Mouse (Mus musculus) gonadal fat pad, adult 2 months (tissue): ENCODE results near the gene Kcnip2. TPM values are rescaled to one million over a fixed set of nuclear protein-coding genes. Genes with fewer than 3 reads are reported as not detected.

Experiments used
- DNase-seq: peaks from one replicate; pipeline ENCODE4 v3.0.0-alpha.2; 2012; ENCODE audit warnings: low read depth
- polyA plus RNA-seq: library from polyadenylated mRNA; depleted of rRNA; stranded (reverse); fragments of >200 nt; gene quantifications from 2 replicates; pipeline ENCODE4 v1.2.3, GENCODE M21; 2012; rRNA removed

Gene Kcnip2
- 1.5 and 2.0 TPM in 2 replicates for polyA plus RNA-seq

- DNase-seq, result no peak
Observed at GRCm38 (mm10) chr19:45815831-45816405, at the start of gene Kcnip2. Kcnip2 (minus strand) TSS chr19:45816061.

GRCm38 (mm10) chr19:45855284-45855920 lies 39.5 kb upstream of the Kcnip2 start:
- DNase-seq, result no peak

- no peak for DNase-seq
Observed at GRCm38 (mm10) chr19:45854521-45854920, 38.7 kb upstream of the Kcnip2 start.

GRCm38 (mm10) chr19:45847733-45848093 lies 31.9 kb upstream of the Kcnip2 start:
- no peak for DNase-seq

GRCm38 (mm10) chr19:45847016-45847732 lies 31.3 kb upstream of the Kcnip2 start:
- no peak for DNase-seq

GRCm38 (mm10) chr19:45844209-45844608 lies 28.3 kb upstream of the Kcnip2 start:
- no peak for DNase-seq

- no peak for DNase-seq
Observed at GRCm38 (mm10) chr19:45843424-45843823, 27.6 kb upstream of the Kcnip2 start.

- peak; percentile 77 for DNase-seq
Observed at GRCm38 (mm10) chr19:45837050-45837994, 21.5 kb upstream of the Kcnip2 start.

- DNase-seq, result no peak
Observed at GRCm38 (mm10) chr19:45835490-45835889, 19.6 kb upstream of the Kcnip2 start.

- peak; percentile 61 for DNase-seq
Observed at GRCm38 (mm10) chr19:45833665-45834064, 17.8 kb upstream of the Kcnip2 start.

GRCm38 (mm10) chr19:45830679-45831078 lies 14.8 kb upstream of the Kcnip2 start:
- DNase-seq, result no peak

GRCm38 (mm10) chr19:45827736-45828135 lies 11.9 kb upstream of the Kcnip2 start:
- DNase-seq, result no peak

GRCm38 (mm10) chr19:45827125-45827524 lies 11.3 kb upstream of the Kcnip2 start:
- no peak for DNase-seq

GRCm38 (mm10) chr19:45826146-45826545 lies 10.3 kb upstream of the Kcnip2 start:
- no peak for DNase-seq

GRCm38 (mm10) chr19:45821832-45822231 lies 6.0 kb upstream of the Kcnip2 start:
- DNase-seq, result no peak

GRCm38 (mm10) chr19:45817816-45818490 lies 2.1 kb upstream of the Kcnip2 start:
- DNase-seq, result no peak

- DNase-seq, result no peak
Observed at GRCm38 (mm10) chr19:45816727-45817126, 866 bp upstream of the Kcnip2 start.

- DNase-seq, result no peak
Observed at GRCm38 (mm10) chr19:45815170-45815569, 691 bp downstream of the Kcnip2 start.

- no peak for DNase-seq
Observed at GRCm38 (mm10) chr19:45813801-45814200, 2.1 kb downstream of the Kcnip2 start.

- no peak for DNase-seq
Observed at GRCm38 (mm10) chr19:45813263-45813662, 2.6 kb downstream of the Kcnip2 start.

- no peak for DNase-seq
Observed at GRCm38 (mm10) chr19:45812673-45813252, 3.1 kb downstream of the Kcnip2 start.
